Mouse (Mus musculus): Measurements from ENCODE around the gene Rcn2. TPM values are rescaled to one million over a fixed set of nuclear protein-coding genes. Genes with fewer than 3 reads are reported as not detected.

Rcn2 gene
- total RNA-seq, 2 experiments from 2014 or later, result 96.5 to 97.5 TPM

DNA sequence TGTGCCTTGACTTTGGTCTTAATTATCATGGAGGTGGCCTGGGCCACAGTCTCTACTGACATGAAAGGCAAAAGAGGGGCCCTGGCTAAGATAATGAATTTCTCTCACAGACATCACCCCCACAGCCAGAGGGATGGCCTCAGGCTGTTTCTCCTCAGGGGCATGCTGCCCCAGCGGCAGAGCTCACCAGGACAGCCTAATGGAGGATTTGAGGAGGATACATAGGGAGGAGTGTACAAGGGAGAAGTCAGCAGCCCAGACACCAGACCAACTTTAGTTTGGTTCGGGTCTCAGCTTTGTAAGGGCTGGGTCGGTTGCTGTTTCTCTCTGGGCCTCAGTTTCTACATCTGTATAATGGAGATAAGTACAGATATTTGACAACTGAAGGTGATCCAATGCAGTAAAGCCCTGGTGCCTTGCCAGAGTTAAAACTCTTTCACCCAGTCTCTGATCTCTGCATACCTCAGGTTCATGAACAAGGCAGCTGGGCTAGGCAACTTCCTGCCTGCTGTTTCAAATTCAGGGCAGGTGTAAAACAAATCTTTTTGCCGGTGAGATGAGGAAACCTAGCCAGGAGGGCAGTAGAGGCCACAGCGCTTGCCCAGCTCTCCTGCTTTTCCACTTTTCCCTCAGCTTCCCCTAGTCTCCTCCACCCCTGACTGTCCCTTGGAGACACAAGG lies 49.0 kb downstream of the Rcn2 start:
- no peak for DNase-seq (ENCODE audit: low spot score in 2 of 2)

DNA sequence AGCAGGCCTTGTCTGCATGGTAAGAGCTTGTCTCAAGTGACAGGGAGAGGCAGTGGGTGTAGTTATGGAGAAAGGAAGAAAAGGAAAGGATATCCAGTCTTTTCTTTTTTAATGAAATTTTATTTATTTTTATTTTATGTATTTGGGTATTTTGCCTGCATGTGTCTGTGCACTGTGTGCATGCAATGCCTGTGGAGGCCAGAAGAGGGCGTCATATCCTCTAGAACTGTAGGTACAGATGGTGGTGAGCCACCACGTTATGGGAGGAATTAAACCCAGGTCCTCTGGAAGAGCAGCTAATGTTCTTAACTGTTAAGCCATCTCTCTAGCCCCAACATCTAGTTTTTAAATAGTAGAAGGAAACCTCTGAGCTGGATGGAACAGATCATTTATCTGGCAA lies 50.5 kb downstream of the Rcn2 start:
- no peak for DNase-seq (ENCODE audit: low spot score in 2 of 2)

DNA sequence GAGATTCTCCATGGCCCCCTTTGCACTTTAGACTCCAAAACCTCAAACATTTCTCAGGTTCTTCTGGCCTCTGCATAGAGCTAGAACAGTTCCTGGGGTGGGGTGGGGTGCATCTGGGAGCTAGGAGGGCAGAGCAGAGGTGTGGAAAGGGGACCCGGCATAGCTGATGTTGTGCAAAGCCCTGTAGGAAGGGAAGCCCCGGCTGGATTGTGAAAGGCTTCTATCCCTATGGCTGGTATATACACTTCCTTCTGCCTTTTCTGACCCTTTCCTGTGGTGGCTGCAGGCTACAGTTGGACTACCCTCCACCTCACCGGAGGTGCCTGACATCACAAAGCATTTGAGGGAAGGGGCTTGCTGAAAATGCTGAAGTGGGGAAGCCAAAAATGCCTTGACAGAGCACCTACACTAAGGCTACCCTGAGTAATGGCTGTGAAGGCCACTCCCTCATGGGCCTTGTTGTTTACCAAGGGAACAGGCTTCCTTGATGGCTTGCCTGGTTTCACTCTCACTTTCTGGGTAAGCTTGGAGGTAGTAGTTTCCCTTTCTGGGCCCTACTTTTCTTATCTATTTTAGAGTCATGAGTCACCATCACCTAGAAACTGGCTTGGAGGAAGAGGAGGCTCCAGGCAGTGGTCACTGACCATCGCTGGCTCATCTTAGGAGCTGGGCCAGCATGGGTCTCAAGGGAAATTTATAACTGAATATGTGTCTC lies 56.1 kb downstream of the Rcn2 start:
- no peak for DNase-seq (ENCODE audit: low spot score in 2 of 2)

DNA sequence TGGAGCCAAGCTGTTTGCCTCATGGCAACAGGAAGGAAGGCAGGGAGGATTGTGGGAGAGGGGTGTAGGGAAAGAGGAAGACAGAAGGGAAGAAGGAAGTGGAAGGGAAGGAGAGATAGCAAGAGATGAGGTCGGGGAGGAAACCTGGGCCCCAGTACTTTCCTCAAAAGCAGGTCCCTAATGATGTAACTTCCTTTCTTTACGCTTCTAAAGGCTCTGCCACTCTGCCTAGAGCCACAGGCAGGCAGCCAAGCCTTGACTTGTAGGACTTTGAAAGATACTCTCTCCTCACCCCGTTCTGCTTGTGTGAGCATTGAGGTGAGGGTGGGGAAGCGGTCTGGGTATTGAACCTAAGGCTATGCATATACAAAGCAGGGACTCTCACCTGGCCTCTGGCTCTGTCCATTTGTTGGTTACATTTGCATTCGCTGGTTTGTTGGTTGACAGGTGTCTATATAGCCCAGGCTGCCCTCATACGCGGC lies 58.4 kb downstream of the Rcn2 start:
- DNase-seq (ENCODE audit: low spot score in 2 of 2), result no peak

DNA sequence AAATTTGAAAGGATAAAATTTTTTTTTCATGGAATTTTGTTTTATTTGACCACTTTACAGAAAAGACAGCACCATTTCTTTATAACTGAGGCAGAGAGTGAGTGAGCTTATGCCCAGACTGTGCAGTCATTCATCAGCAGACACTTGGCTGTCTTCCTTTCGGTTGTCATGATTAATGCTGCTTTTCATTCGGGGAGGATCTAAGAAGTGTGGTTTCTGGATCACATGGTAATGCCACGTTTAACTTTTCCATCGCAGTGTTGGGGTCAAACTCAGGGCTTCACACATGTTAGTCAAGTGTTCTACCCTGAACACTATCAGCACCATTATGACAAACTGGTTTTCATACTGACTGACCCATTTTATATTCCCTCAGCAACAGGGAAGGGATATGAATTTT lies 59.4 kb downstream of the Rcn2 start:
- no peak for DNase-seq (ENCODE audit: low spot score in 2 of 2)

DNA sequence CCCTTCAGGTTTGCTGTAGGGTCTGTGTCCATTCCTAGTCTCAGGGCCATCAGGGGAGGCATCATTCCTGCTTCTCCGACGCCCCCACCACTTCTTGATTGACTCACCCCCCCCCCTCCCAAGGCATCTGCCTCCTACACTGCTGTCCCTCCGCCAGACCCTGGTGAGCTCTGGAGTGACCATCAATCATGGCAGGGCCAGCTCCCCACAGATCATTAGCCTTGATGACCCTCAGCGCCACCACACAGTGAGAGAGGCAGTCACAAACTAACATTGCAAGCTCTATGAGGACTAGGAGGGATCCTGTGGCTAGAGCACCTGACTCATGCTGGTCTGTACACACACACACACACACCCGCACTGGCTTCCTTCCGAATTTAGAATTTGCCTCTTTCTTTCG lies 63.3 kb downstream of the Rcn2 start:
- DNase-seq (ENCODE audit: low spot score in 2 of 2), result no peak

DNA sequence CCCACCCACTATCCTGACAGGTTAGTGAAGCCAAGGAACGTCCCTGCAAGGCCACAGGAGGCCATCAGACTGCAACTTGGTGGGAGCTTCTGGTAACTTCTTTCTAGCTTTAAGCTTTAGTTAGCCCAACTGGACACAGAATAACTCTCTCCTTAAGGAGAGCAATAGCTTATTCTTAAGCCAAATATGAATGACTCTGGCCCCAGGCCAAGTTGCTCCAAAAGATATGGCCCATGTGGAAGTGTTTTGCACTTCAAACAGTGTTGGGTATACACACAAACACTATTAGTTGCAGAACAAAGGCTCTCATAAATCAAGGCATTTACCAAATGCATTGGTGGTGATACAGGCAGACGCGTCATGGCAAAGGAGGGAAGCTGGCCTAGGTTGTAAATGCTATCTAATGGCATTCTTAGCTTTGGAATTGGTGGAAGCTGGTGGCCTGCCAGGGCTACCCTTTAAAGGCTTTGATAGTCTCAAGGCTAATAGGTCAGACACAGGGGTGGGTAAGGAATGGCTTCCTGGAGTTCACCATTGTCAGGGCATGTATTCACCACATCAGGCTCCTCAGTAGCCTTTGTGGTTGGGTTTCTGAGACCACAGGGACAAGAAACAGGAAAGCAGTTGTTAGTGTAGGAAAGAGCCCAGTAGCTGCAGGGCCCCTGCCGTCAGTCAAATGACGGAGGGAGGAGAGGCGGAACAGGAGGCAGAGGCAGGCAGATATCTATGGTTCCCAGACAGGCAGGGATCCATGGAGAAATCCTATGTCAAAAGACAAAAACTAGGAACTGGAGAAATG lies 64.8 kb downstream of the Rcn2 start:
- no peak for DNase-seq (ENCODE audit: low spot score in 2 of 2)

DNA sequence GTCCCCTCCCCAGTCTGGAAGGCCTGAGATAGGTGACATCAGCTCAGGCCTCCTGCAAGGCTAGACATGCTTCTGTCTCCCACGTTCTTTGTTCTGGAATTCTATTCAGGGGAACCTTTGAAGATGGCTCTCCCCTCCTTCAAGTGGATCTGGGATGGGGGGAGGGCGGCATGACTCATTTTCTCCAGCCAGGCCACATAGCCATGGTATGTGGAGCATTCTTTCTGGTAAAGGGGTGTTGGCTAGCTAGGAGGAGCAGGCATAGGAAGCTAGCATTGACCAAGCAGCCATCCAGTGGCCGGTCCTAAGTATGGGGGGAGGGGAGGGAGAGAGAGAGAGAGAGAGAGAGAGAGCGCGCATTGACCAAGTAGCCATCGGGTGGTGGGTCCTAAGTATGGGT lies 65.9 kb downstream of the Rcn2 start:
- no peak for DNase-seq (ENCODE audit: low spot score in 2 of 2)

DNA sequence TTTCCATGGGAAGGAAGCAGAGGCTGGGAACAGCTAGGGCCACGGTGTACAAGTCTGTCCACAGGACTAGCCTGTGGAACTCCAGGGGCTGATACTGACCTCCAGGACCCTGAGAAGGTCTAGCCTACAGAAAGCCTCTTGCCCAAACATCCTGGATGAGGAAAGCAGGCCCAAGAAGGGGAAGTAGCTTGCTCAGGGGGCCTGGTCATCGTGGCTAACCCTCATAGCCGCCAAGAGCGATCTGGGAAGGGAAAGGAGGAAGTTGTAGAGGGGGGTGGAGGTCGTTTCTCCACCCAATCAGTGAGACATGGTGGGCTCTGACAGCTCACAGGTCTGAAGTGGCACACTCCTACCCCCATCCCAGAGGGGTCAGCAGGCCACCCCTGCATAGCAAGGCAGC lies 66.5 kb downstream of the Rcn2 start:
- DNase-seq (ENCODE audit: low spot score in 2 of 2), result no peak

Other genes starting within 250 kb of the Rcn2 start
- gene Scaper, start 103.7 kb upstream of the Rcn2 start, total RNA-seq (2021), result 10 to 100 TPM; 29.7 to 32.2 TPM
- gene 4930563M21Rik, start 31.3 kb upstream of the Rcn2 start, total RNA-seq (2021), result not detected
- gene Pstpip1, start 48.1 kb downstream of the Rcn2 start, total RNA-seq (2021), result 1 to 10 TPM; 2.6 to 3.0 TPM
- 100 to 1,000 TPM; 341 to 346 TPM for gene Tspan3, start 123.6 kb downstream of the Rcn2 start, total RNA-seq (2021)